Mouse (Mus musculus) mesoderm, embryonic 11.5 days (tissue): ENCODE measurements around the gene Tssc4.

Experiments used
- DNase-seq: peaks from one replicate; pipeline ENCODE4 v3.0.0-alpha.2; 2012; ENCODE audit warnings: low read depth, low spot score

Tssc4 gene

DNA sequence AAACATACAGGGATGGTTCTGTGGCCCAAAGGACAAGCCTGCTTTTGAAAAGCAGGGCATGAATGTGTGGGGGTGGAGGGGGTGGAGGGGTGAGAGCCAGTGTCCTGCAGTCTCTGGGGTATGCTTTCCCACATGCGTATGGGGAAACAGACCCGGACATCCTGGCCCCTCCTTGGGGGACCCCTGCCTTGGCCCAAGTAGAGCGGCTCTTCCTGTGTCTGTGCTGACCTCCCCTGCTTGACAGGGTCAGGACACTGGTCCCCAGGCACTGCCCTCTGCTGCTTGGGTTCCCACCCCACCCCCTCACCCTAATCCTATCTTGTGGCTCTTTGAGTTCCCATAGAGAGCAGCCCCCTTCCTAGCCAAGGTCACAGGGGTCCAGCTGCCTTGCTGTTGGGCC, 40.6 kb downstream of the Tssc4 start:
- DNase-seq, result no peak

DNA sequence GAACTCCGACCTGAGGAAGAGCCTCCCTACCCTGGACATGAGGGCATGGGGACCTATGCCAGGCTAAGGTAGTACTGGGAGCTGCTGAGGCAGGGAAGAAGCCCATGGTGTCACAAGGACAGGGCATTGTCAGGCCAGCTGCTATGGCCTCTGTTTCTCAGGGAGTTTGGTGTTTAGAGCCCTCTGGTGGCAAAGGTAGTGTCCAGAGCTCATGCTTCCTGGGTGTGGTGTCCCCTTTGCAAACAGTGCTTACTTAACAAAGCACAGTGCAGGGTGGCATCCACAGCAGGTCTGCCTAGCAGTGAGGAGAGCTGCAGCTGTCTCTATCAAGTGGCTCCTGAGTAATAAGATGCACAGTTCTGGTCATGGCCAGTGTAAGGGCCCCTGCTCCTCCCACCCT, 41.8 kb downstream of the Tssc4 start:
- no peak for DNase-seq

DNA sequence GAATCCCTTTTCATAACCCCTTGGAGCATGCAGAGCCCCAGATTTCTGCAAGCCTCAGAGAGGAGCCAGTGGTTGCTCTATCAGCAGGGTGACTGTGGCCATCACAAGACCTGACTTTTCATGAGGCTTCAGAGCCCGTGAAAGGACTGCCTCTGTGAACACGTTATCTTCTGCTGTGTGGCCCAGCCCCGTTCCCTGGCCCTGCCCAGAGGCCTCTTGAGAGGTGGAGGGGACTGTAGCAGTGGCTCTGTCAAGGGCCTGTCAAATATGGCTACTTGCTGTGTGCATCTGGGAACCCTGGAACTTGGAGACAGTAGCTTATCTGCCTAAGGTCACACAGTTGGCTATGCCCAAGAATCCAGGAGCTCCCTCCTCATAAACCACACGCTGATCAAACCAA, 42.7 kb downstream of the Tssc4 start:
- no peak for DNase-seq

DNA sequence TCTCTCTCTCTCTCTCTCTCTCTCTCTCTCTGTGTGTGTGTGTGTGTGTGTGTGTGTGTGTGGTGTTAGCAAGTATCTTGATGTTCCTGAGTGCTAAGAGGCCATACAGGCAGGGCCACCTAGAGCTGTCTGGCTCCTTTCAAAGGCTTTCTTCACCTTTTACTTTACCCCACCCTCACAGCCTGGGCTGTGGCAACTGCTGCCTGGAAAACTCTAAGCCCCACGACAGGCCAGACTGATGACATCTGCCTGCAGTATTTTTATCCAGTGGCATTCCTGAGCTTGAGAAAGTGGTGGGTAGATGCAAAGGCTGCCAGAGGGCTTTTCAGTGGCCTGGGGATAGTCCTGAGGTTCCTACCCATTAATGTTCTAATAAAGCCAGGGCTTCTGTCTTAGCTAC, 43.3 kb downstream of the Tssc4 start:
- DNase-seq, result no peak

DNA sequence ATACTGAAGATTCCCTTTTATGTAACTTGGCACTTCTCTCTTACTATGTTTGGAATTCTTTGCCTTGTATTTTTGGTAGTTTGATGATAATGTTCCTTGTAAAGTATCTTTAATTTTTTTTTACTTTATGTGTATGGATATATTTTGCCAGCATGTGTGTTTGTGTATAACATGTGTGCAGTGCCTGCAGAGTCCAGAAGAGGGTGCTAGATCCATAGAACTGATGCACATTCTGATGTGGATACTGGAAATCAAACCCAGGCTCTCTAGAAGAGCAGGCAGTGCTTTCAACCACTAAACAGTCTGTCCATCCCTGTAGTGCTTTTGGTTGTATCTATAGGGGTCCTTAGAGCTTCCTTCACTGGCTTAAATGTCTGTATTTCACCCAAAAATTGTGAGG, 45.7 kb downstream of the Tssc4 start:
- no peak for DNase-seq

DNA sequence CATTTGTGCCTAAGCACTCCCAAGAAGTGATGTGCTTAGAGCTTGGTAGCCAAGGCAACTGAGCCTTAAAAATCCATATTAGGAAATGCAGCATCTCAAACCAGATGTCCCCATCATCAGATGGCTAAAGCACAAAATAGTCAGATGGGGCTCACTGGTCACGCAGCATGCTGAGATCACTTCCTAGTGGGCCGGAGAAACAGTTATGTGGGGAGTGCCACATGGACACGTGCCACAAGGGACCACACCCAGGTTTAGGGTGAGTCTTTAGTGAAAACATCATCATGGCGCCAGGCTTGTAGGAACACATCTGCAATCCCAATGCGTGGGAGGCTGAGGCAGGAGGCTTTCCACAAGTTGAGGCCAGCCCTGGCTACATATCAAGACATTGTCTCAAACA, 47.5 kb downstream of the Tssc4 start:
- DNase-seq, result no peak

DNA sequence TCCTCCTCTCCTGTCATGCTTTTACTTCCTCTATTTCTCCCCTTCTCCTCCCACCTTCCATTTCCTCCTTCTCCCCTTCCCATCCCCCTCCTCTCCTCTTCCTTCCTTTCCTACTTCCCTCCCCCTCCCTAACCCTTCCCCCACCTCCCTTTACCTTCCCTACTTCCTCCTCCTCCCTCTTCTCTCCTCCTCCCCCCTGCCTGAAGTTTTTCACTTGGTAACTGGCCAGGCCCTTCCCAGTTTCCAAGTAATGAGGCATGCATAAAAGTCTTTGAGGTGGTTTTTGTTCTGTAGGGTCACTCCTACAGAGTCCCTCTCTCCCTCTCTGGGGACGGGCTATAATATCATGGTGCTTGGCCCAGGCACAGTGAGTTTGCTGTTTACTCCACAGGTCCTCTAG, 50.4 kb downstream of the Tssc4 start:
- no peak for DNase-seq

DNA sequence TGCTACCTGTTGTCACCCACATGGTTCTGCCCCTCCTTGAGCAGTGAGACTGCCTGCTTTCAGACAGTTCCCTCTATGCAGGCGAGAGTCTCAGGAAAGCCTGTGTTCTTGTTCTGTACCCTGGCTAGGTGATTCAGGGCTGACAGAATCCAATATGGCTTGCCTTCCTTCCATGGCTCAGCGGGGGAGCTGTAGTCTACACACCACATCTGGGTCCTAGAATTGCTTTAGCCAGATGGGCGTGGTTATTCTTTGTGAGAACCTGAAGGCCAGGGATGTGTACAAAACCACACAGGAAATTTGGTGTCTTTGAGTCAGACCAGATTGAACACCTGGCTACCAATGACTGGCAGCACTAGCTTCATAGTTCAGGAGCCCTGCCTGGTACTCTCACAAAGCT, 50.8 kb downstream of the Tssc4 start:
- DNase-seq, result no peak
